Mouse (Mus musculus): Measurements from ENCODE around the gene Lgals9.

The Lgals9 gene

GRCm38 (mm10) chr11:78973381-78974150 lies 11.2 kb downstream of the Lgals9 start:
- DNase-seq: no peak

GRCm38 (mm10) chr11:78972811-78973351 lies 11.9 kb downstream of the Lgals9 start:
- DNase-seq: no peak

GRCm38 (mm10) chr11:78972328-78972727 lies 12.4 kb downstream of the Lgals9 start:
- no peak for DNase-seq

GRCm38 (mm10) chr11:78971746-78972145 lies 13.0 kb downstream of the Lgals9 start:
- DNase-seq: no peak

GRCm38 (mm10) chr11:78971096-78971495 lies 13.7 kb downstream of the Lgals9 start:
- DNase-seq: no peak

- DNase-seq: no peak
Measured at GRCm38 (mm10) chr11:78968121-78968520, 16.6 kb downstream of the Lgals9 start.

GRCm38 (mm10) chr11:78967371-78967770 lies 17.4 kb downstream of the Lgals9 start:
- DNase-seq: peak; percentile 12 to 28

GRCm38 (mm10) chr11:78961221-78961620 lies 23.5 kb downstream of the Lgals9 start:
- no peak for DNase-seq

- DNase-seq: no peak
Measured at GRCm38 (mm10) chr11:78959841-78960520, 24.8 kb downstream of the Lgals9 start.

- no peak for DNase-seq
Measured at GRCm38 (mm10) chr11:78959367-78959766, 25.4 kb downstream of the Lgals9 start.

- DNase-seq: peak; percentile 82 to 89
Measured at GRCm38 (mm10) chr11:78956260-78956659, 28.5 kb downstream of the Lgals9 start.

GRCm38 (mm10) chr11:78952467-78952866 lies 32.3 kb downstream of the Lgals9 start:
- DNase-seq: no peak

GRCm38 (mm10) chr11:78950365-78950764 lies 34.4 kb downstream of the Lgals9 start:
- no peak for DNase-seq

- no peak for DNase-seq
Measured at GRCm38 (mm10) chr11:78943083-78943482, 41.7 kb downstream of the Lgals9 start.

- DNase-seq: no peak
Measured at GRCm38 (mm10) chr11:78935178-78935577, 49.6 kb downstream of the Lgals9 start.

GRCm38 (mm10) chr11:78934727-78935126 lies 50.0 kb downstream of the Lgals9 start:
- DNase-seq: no peak

- DNase-seq: no peak
Measured at GRCm38 (mm10) chr11:78934307-78934706, 50.4 kb downstream of the Lgals9 start.

- peak; percentile 86 for DNase-seq
Measured at GRCm38 (mm10) chr11:78929345-78929744, 55.4 kb downstream of the Lgals9 start.

GRCm38 (mm10) chr11:78924916-78925315 lies 59.8 kb downstream of the Lgals9 start:
- no peak for DNase-seq

- no peak for DNase-seq
Measured at GRCm38 (mm10) chr11:78924111-78924510, 60.6 kb downstream of the Lgals9 start.

GRCm38 (mm10) chr11:78922678-78923407 lies 61.9 kb downstream of the Lgals9 start:
- peak in 1 of 2 experiments; percentile 11 for DNase-seq

- no peak for DNase-seq
Measured at GRCm38 (mm10) chr11:78920411-78920939, 64.3 kb downstream of the Lgals9 start, which contains the start of gene Nos2. Gene Nos2 (plus strand): TSS chr11:78920787.

GRCm38 (mm10) chr11:78919745-78920144 lies 65.0 kb downstream of the Lgals9 start:
- DNase-seq: no peak

All from cerebellum, postnatal 36 days (tissue).